Mouse (Mus musculus) frontal cortex, adult (tissue): ENCODE measurements around the gene Pou5f1.

Experiments used
- ATAC-seq: cut with Nextera tagmentation; 2 replicates; pipeline ENCODE4 v1.9.2; 2017; ENCODE audit warnings: mild to moderate bottlenecking, moderate library complexity, mixed read lengths; ENCODE audit not compliant: low TSS enrichment

The Pou5f1 gene

GRCm38 (mm10) chr17:35513886-35514285 is 8.1 kb downstream of the Pou5f1 start:
- no peak for ATAC-seq

GRCm38 (mm10) chr17:35514756-35515155 is 8.9 kb downstream of the Pou5f1 start:
- no peak for ATAC-seq

GRCm38 (mm10) chr17:35515911-35516640 is 10.3 kb downstream of the Pou5f1 start:
- ATAC-seq, result 0 out of 2 replicates have a peak, but pooled peaks have one; percentile 6

GRCm38 (mm10) chr17:35516652-35517500 is 11.1 kb downstream of the Pou5f1 start, which contains the start of the genes Tcf19 and Cchcr1:
Gene Tcf19 (minus strand): TSS chr17:35516824.
Gene Cchcr1 (plus strand): TSS chr17:35517100.
- ATAC-seq, result peak; percentile 95

GRCm38 (mm10) chr17:35517526-35517925 is 11.7 kb downstream of the Pou5f1 start:
- no peak for ATAC-seq

DNA sequence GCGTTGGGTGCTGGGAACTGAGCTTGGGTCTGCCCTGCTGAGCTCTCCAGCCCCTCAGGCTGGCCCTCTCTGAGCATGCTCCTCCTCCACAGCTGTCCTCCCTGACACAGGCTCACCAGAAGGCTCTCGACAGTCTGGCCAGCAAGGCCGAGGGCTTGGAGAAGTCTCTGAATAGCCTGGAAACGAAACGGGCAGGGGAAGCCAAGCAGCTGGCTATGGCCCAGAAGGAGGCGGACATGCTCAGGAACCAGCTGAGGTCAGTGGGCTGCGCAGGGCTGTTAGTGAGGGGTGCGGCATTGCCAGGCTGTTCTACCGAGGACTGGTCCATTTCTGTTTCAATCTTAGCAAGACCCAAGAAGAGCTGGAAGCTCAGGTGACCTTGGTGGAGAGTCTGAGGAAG is 18.5 kb downstream of the Pou5f1 start:
- ATAC-seq, result no peak

- peak; percentile 85 for ATAC-seq
Observed at GRCm38 (mm10) chr17:35526644-35527043, 20.8 kb downstream of the Pou5f1 start.

DNA sequence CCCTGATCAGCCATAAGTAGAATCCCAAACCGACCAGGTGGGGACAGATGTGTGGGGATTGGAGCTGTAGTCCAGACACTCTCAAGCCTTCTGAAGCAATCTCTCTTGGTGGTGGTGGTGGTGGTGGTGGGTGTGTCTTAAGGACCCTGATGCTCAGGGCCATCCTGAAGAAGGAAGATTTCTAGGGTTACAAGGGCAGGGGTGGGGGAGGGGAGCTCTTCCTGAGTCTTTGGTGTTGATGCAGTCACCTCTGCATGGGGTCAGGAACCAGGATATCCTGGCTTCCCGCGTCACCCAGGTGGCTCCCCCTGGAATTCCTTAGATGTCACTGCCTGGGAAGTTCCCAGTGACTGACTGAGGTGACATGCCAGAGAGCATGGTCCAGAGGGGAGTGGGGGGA is 26.5 kb downstream of the Pou5f1 start:
- ATAC-seq, result no peak

GRCm38 (mm10) chr17:35532901-35533300 is 27.1 kb downstream of the Pou5f1 start, which contains the start of gene Psors1c2:
Gene Psors1c2 (plus strand): TSS chr17:35533201.
- no peak for ATAC-seq

- peak; percentile 78 for ATAC-seq
Observed at GRCm38 (mm10) chr17:35534343-35534742, 28.5 kb downstream of the Pou5f1 start.

DNA sequence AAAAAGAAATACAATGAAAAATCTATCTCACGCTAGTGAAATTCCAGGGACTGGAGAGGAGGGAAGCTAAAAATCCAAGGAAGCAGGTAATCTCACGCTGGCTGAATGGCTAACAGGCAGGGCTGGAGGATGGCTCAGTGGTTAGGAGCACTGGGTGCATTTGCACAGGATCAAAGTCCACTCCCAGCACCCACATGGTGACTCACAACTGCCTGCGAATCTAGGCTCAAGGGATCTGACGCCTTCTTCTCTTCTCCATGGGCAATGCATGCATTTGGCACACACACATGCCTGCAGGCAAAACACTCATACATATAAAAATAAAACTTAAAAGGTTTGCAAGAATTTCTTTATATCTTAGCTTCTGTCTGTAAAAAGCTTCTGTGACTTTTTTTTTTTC is 31.6 kb downstream of the Pou5f1 start:
- peak; percentile 90 for ATAC-seq

DNA sequence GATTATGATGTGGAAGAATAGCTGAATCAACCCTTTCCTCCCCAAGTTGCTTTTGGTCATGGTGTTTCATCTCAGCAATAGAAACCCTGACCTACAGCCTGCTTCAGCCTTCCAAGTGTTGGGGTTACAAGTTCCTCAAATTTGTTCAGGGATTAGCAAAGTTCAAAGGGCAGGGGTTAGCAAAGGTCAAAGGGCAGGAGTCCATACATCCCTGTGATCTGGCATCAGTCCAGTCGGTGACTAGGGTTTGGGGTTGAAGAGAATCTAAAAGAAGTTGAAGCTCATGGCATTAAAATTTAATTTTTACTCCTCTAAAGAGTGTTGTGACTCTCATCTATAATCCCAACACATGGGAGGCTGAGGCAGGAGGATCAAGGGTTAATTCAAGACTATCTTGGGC is 32.7 kb downstream of the Pou5f1 start:
- no peak for ATAC-seq

DNA sequence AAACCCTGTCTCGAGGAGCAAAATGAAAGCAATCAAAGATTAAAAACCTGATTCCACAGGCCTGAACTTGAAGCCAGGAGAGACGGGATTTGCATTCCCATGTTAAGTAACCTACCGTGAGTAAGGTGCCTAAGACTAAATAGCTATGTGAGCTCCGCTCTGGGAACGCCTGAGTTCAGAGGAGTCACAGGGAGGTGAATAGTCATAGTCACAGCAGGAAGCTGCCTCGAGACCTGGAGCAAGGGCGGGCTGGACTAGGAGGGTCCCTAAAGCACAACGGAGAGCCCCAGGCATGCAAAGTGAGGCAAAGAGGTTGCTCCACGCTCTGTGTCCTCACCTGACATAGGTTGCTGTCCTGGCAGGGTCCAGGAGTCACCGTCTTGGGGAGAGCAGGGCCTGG is 33.7 kb downstream of the Pou5f1 start:
- ATAC-seq, result no peak

GRCm38 (mm10) chr17:35542761-35543411 is 37.1 kb downstream of the Pou5f1 start:
- ATAC-seq, result peak; percentile 58

- ATAC-seq, result peak; percentile 29; the same call in 1 of the 2 replicates
Observed at GRCm38 (mm10) chr17:35543412-35543861, 37.6 kb downstream of the Pou5f1 start.

- no peak for ATAC-seq
Observed at GRCm38 (mm10) chr17:35544001-35544400, 38.2 kb downstream of the Pou5f1 start.

GRCm38 (mm10) chr17:35544680-35545079 is 38.9 kb downstream of the Pou5f1 start:
- ATAC-seq, result no peak

DNA sequence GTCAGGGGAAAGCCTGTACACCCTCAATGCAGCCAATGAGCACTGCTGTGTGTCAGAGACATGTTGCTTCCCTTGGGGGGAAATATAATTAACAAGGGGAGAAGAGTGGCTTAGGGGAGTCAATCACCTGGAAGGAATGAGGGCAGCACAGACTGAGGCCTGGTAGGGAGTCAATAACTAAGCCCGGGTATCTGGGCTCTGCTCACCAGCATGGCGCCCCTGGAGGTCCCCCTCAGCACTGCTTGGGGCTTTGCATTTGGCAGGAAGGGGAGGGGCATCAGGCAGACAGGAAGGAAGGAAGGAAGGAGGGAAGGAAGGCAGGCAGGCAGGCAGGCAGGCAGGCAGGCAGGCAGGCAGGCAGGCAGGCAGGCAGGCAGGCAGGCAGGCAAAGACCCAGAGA is 41.6 kb downstream of the Pou5f1 start:
- no peak for ATAC-seq

GRCm38 (mm10) chr17:35548636-35549035 is 42.8 kb downstream of the Pou5f1 start:
- ATAC-seq, result no peak

- peak; percentile 72 for ATAC-seq
Observed at GRCm38 (mm10) chr17:35549437-35550142, 43.8 kb downstream of the Pou5f1 start.

- ATAC-seq, result no peak
Observed at GRCm38 (mm10) chr17:35550143-35550494, 44.3 kb downstream of the Pou5f1 start.

GRCm38 (mm10) chr17:35550871-35551270 is 45.1 kb downstream of the Pou5f1 start:
- no peak for ATAC-seq
